Mouse (Mus musculus): ENCODE data around the gene Rabgap1l. TPM values are rescaled to one million over a fixed set of nuclear protein-coding genes. Genes with fewer than 3 reads are reported as not detected.

Rabgap1l gene
- total and polyA plus RNA-seq, 3 experiments = 12.9 to 325 (median 302) TPM

DNA sequence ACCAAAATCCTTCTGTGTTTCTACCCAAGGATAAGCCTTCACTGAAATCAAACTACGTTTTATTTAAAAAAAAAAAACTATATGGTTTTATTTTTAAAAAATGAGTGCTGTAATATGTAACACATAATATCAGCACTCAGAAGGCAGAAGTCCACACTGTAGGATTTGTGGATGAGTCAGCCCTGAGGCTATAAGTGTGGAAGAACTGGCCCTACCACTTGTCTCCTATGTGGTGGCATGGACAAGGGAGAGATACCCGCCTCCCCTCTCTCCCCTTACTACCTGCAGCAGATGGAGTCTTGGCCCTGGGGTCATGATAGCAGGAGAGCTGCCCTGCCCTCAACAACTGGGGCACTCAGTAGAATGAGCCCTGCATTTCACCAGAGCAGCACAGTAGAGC lies 42.4 kb downstream of the Rabgap1l start:
- ATAC-seq (ENCODE audit: extremely low read depth, insufficient number of reproducible peaks, low FRiP score, poor library complexity, severe bottlenecking) = no peak

DNA sequence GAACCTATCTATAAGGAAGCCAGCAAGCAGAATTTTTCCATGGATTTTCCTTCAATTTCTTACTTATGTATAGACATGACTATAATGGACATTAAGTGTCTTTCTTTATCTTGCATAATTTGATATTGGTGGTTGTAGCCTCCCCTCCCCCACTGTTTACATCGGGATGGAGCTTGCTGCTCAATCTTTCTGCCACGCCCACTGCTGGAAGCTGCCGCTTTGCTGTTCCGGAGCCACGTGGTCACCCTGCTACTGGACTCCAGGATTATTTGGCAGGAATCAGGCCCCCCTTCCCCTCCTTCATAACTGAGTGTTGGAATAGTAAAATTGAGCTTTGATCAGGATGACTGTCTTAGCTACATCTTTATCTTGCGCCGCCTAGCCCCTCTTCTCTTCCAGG lies 46.2 kb downstream of the Rabgap1l start:
- H3K27me3 ChIP-seq (ENCODE audit: insufficient read depth, low read length) = no peaks in the 10 kb centered on the region
- DNase-seq (ENCODE audit: low spot score) = no peak
- TF ChIP-seq GATA1 (IDR thresholded peaks at IDR 0.05; ENCODE audit: borderline replicate concordance, low read length) (no peak), CTCF (IDR thresholded peaks at IDR 0.05; ENCODE audit: low read depth, low read length) (no peak), TAL1 (conservative IDR thresholded peaks at IDR 0.05; ENCODE audit: low read depth, low read length) (no peak), POLR2AphosphoS5 (IDR thresholded peaks at IDR 0.05; ENCODE audit: insufficient replicate concordance, low read depth, low read length) (no peak), GATA2 (IDR thresholded peaks at IDR 0.05; ENCODE audit: borderline replicate concordance, low read depth, low read length) (no peak)
- H3K36me3 ChIP-seq (replicated peaks) = peaks cover 10% of the 10 kb centered on the region
- no peaks in the 10 kb centered on the region for H3K9me3 ChIP-seq (replicated peaks)
- peaks cover 35% of the 10 kb centered on the region for H3K4me1 ChIP-seq (ENCODE audit: insufficient read depth, low read depth, low read length)
- no peak overlapping the region for H3K4me3 ChIP-seq (ENCODE audit: low read depth, low read length)
- no peak for ATAC-seq (ENCODE audit: extremely low read depth, insufficient number of reproducible peaks, low FRiP score, poor library complexity, severe bottlenecking)

More for the DNA sequence above, 42.4 kb downstream of the Rabgap1l start:
- Histone ChIP-seq H3K4me3 (ENCODE audit: low read depth, low read length) (no peak overlapping the region), H3K36me3 (replicated peaks) (peaks cover 19% of the 10 kb centered on the region), H3K27me3 (ENCODE audit: insufficient read depth, low read length) (no peaks in the 10 kb centered on the region), H3K4me1 (ENCODE audit: insufficient read depth, low read depth, low read length) (peaks cover 25% of the 10 kb centered on the region), H3K9me3 (replicated peaks) (no peaks in the 10 kb centered on the region)
- DNase-seq (ENCODE audit: low spot score) = no peak
- TF ChIP-seq TAL1 (conservative IDR thresholded peaks at IDR 0.05; ENCODE audit: low read depth, low read length) (no peak), CTCF (IDR thresholded peaks at IDR 0.05; ENCODE audit: low read depth, low read length) (no peak), POLR2AphosphoS5 (IDR thresholded peaks at IDR 0.05; ENCODE audit: insufficient replicate concordance, low read depth, low read length) (no peak), GATA2 (IDR thresholded peaks at IDR 0.05; ENCODE audit: borderline replicate concordance, low read depth, low read length) (no peak), GATA1 (IDR thresholded peaks at IDR 0.05; ENCODE audit: borderline replicate concordance, low read length) (no peak)

GRCm38 (mm10) chr1:160745238-160745930 lies 47.6 kb downstream of the Rabgap1l start:
- no peak for ATAC-seq (ENCODE audit: extremely low read depth, insufficient number of reproducible peaks, low FRiP score, poor library complexity, severe bottlenecking)
- Histone ChIP-seq H3K9me3 (replicated peaks) (no peaks in the 10 kb centered on the region), H3K4me1 (ENCODE audit: insufficient read depth, low read depth, low read length) (peaks cover 27% of the 10 kb centered on the region), H3K36me3 (replicated peaks) (no peaks in the 10 kb centered on the region), H3K27me3 (ENCODE audit: insufficient read depth, low read length) (no peaks in the 10 kb centered on the region), H3K4me3 (ENCODE audit: low read depth, low read length) (no peak overlapping the region)
- no peak for TF ChIP-seq POLR2AphosphoS5 (IDR thresholded peaks at IDR 0.05; ENCODE audit: insufficient replicate concordance, low read depth, low read length)
- TF ChIP-seq GATA2 (IDR thresholded peaks at IDR 0.05; ENCODE audit: borderline replicate concordance, low read depth, low read length) = no peak
- DNase-seq (ENCODE audit: low spot score) = no peak

DNA sequence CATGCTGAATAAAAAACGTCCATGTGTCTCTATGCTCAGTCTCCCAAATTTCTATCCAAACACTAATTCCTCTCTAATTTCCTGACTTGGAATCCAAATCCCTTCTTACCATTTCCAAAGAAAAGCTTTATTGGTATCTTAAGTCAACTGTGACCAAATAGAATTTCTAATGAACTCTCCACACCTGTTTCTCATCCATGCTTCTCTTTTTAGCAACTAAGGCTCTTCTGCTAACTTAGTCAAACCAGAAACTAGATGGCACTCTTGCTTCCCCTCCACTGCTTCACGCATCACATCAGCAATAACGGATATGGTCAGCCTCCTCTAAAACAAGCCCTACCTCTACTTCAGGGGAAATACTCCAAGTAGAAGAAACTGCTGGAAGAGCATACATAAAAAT lies 49.0 kb downstream of the Rabgap1l start:
- H3K9me3 ChIP-seq (replicated peaks) = no peaks in the 10 kb centered on the region
- DNase-seq (ENCODE audit: low spot score) = no peak
- H3K4me1 ChIP-seq (ENCODE audit: insufficient read depth, low read depth, low read length) = peaks cover 27% of the 10 kb centered on the region
- H3K36me3 ChIP-seq (replicated peaks) = no peaks in the 10 kb centered on the region
- ATAC-seq (ENCODE audit: extremely low read depth, insufficient number of reproducible peaks, low FRiP score, poor library complexity, severe bottlenecking) = no peak
- TF ChIP-seq GATA2 (IDR thresholded peaks at IDR 0.05; ENCODE audit: borderline replicate concordance, low read depth, low read length) (no peak), POLR2AphosphoS5 (IDR thresholded peaks at IDR 0.05; ENCODE audit: insufficient replicate concordance, low read depth, low read length) (no peak), CTCF (IDR thresholded peaks at IDR 0.05; ENCODE audit: low read depth, low read length) (no peak), GATA1 (IDR thresholded peaks at IDR 0.05; ENCODE audit: borderline replicate concordance, low read length) (no peak), TAL1 (conservative IDR thresholded peaks at IDR 0.05; ENCODE audit: low read depth, low read length) (no peak)
- H3K4me3 ChIP-seq (ENCODE audit: low read depth, low read length) = no peak overlapping the region
- H3K27me3 ChIP-seq (ENCODE audit: insufficient read depth, low read length) = no peaks in the 10 kb centered on the region

- DNase-seq (ENCODE audit: low spot score) (no peak), ATAC-seq (ENCODE audit: extremely low read depth, insufficient number of reproducible peaks, low FRiP score, poor library complexity, severe bottlenecking) (no peak)
- no peaks in the 10 kb centered on the region for H3K9me3 ChIP-seq (replicated peaks)
- H3K27me3 ChIP-seq (ENCODE audit: insufficient read depth, low read length) = no peaks in the 10 kb centered on the region
- peaks cover 7% of the 10 kb centered on the region for H3K36me3 ChIP-seq (replicated peaks)
- H3K4me1 ChIP-seq (ENCODE audit: insufficient read depth, low read depth, low read length) = peaks cover 30% of the 10 kb centered on the region
- H3K4me3 ChIP-seq (ENCODE audit: low read depth, low read length) = no peak overlapping the region
- TF ChIP-seq CTCF (IDR thresholded peaks at IDR 0.05; ENCODE audit: low read depth, low read length) (peak; percentile 35; the same call in 1 of the 2 replicates), GATA2 (IDR thresholded peaks at IDR 0.05; ENCODE audit: borderline replicate concordance, low read depth, low read length) (no peak), POLR2AphosphoS5 (IDR thresholded peaks at IDR 0.05; ENCODE audit: insufficient replicate concordance, low read depth, low read length) (no peak)
Measured at GRCm38 (mm10) chr1:160743229-160743628, 49.8 kb downstream of the Rabgap1l start.

DNA sequence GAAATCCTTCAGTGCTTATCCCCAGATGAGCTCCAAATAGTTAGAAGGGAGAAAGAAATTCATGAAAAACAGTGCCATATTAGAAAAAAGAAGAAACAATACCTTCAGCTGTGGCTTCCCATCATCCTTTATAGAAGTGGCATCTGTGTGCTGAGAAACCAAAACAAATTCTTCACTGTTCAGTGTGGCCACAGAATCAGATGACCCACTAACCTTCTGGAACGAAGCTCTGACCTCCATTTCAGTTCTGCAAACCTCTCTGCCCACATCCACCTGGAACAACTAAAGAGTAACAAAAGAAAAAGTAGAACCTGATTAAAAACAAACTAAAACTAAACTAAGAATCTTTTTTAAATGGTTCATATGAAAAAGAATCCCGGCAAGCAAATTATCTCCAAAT lies 52.4 kb downstream of the Rabgap1l start:
- H3K9me3 ChIP-seq (replicated peaks) = no peaks in the 10 kb centered on the region
- H3K27me3 ChIP-seq (ENCODE audit: insufficient read depth, low read length) = no peaks in the 10 kb centered on the region
- TF ChIP-seq CTCF (IDR thresholded peaks at IDR 0.05; ENCODE audit: low read depth, low read length) (no peak), GATA1 (IDR thresholded peaks at IDR 0.05; ENCODE audit: borderline replicate concordance, low read length) (no peak), GATA2 (IDR thresholded peaks at IDR 0.05; ENCODE audit: borderline replicate concordance, low read depth, low read length) (no peak), TAL1 (conservative IDR thresholded peaks at IDR 0.05; ENCODE audit: low read depth, low read length) (no peak), POLR2AphosphoS5 (IDR thresholded peaks at IDR 0.05; ENCODE audit: insufficient replicate concordance, low read depth, low read length) (no peak)
- DNase-seq (ENCODE audit: low spot score) (no peak), ATAC-seq (ENCODE audit: extremely low read depth, insufficient number of reproducible peaks, low FRiP score, poor library complexity, severe bottlenecking) (no peak)
- no peak overlapping the region for H3K4me3 ChIP-seq (ENCODE audit: low read depth, low read length)
- peaks cover 15% of the 10 kb centered on the region for H3K36me3 ChIP-seq (replicated peaks)
- peaks cover 21% of the 10 kb centered on the region; the same call in 1 of the 2 replicates for H3K4me1 ChIP-seq (ENCODE audit: insufficient read depth, low read depth, low read length)

All from G1E (cell line).